Mouse (Mus musculus) spleen, adult 18-20 months (tissue): ENCODE data around the gene Slfn2.

ENCODE experiments used
- DNase-seq, 2 experiments: peaks; one replicate each; pipeline ENCODE4 v3.0.0; 2022; ENCODE audit warnings: mixed read lengths in 2 of 2

The Slfn2 gene

GRCm38 (mm10) chr11:83077714-83078422, 13.0 kb downstream of the Slfn2 start:
- peak; percentile 67 to 69 for DNase-seq

GRCm38 (mm10) chr11:83078423-83079140, 13.7 kb downstream of the Slfn2 start:
- no peak for DNase-seq

- no peak for DNase-seq
These were observed 14.7 kb downstream of the Slfn2 start for GRCm38 (mm10) chr11:83079487-83080199.

- DNase-seq, result no peak
These were observed 18.0 kb downstream of the Slfn2 start for GRCm38 (mm10) chr11:83082741-83083473.

GRCm38 (mm10) chr11:83084161-83084560, 19.2 kb downstream of the Slfn2 start:
- DNase-seq, result no peak

GRCm38 (mm10) chr11:83084761-83085160, 19.8 kb downstream of the Slfn2 start:
- DNase-seq, result no peak

- peak in 1 of 2 experiments; percentile 67 for DNase-seq
These were observed 50.2 kb downstream of the Slfn2 start for GRCm38 (mm10) chr11:83115138-83115537.

- DNase-seq, result no peak
These were observed 51.8 kb downstream of the Slfn2 start, which contains the start of gene Slfn1 for GRCm38 (mm10) chr11:83116597-83117227. TSS of gene Slfn1 (plus strand) at chr11:83116849.

GRCm38 (mm10) chr11:83118056-83118455, 53.1 kb downstream of the Slfn2 start:
- DNase-seq, result peak in 1 of 2 experiments; percentile 27
